Mouse (Mus musculus) lung, postnatal 0 days (tissue): Measurements from ENCODE around the gene Fgg. TPM values are rescaled to one million over a fixed set of nuclear protein-coding genes. Genes with fewer than 3 reads are reported as not detected.

Experiments used
- ATAC-seq: fragments of 200-750 bp; cut with Nextera tagmentation; 2 replicates; pipeline ENCODE4 v1.8.0; 2017; ENCODE audit warnings: moderate library complexity
- DNase-seq: peaks from one replicate; pipeline ENCODE4 v3.0.0-alpha.2; 2016; ENCODE audit warnings: low spot score
- H3K27ac ChIP-seq: fragments of 300-500 bp; sonication (generic); 2 replicates; pipeline ENCODE4 v1.5.1; 2014; ENCODE audit warnings: antibody characterized with exemption, mild to moderate bottlenecking, low read length, mixed read lengths
- H3K27me3 ChIP-seq: fragments of 300-500 bp; sonication (generic); replicated peaks from 2 replicates; pipeline ENCODE4 v1.6.1; 2014; ENCODE audit warnings: low read length, mixed read lengths; ENCODE audit not compliant: insufficient read depth
- H3K36me3 ChIP-seq: fragments of 300-500 bp; sonication (generic); 2 replicates; pipeline ENCODE4 v1.6.1; 2014; ENCODE audit warnings: low read length, mixed read lengths; ENCODE audit not compliant: insufficient read depth
- H3K4me1 ChIP-seq: fragments of 300-500 bp; sonication (generic); 2 replicates; pipeline ENCODE4 v1.6.1; 2014; ENCODE audit warnings: antibody characterized with exemption, low read depth, low read length, mixed read lengths; ENCODE audit not compliant: insufficient read depth
- H3K4me2 ChIP-seq: fragments of 300-500 bp; sonication (generic); replicated peaks from 2 replicates; pipeline ENCODE4 v1.6.1; 2014; ENCODE audit warnings: low read depth, mild to moderate bottlenecking, low read length, moderate library complexity, mixed read lengths
- H3K4me3 ChIP-seq: fragments of 300-500 bp; sonication (generic); 2 replicates; pipeline ENCODE4 v1.5.1; 2014; ENCODE audit warnings: low read depth, low read length
- H3K9ac ChIP-seq: fragments of 300-500 bp; sonication (generic); replicated peaks from 2 replicates; pipeline ENCODE4 v1.6.1; 2014; ENCODE audit warnings: low read depth, mild to moderate bottlenecking
- H3K9me3 ChIP-seq: fragments of 300-500 bp; sonication (generic); 2 replicates; pipeline ENCODE4 v1.6.1; 2016; ENCODE audit warnings: low read length, mixed read lengths
- CTCF ChIP-seq: IDR thresholded peaks from 2 replicates; pipeline ENCODE4 v1.5.1; 2016; ENCODE audit warnings: antibody characterized with exemption, mild to moderate bottlenecking
- EP300 ChIP-seq: IDR thresholded peaks from 2 replicates; pipeline ENCODE4 v1.6.1; 2016; ENCODE audit warnings: antibody characterized with exemption, mild to moderate bottlenecking, control low read depth
- WGBS: fragments of 180-500 bp; shearing (Covaris S2); extraction: QIAGEN DNeasy Blood & Tissue Kit; methylation state at CpG from one replicate; pipeline ENCODE4 v1.1.7; 2014; 5-methylcytosine and 5-hydroxymethylcytosine counted together
- polyA plus RNA-seq: library from polyadenylated mRNA; unstranded; fragments of >200 nt; fragmentation: Nextera tagmentation; extraction: Ambion mirVana; gene quantifications from 2 replicates; pipeline ENCODE4 v1.2.1, GENCODE M21; 2015

The Fgg gene
- polyA plus RNA-seq, 1 experiment from 2014 or later = 1.4 TPM

DNA sequence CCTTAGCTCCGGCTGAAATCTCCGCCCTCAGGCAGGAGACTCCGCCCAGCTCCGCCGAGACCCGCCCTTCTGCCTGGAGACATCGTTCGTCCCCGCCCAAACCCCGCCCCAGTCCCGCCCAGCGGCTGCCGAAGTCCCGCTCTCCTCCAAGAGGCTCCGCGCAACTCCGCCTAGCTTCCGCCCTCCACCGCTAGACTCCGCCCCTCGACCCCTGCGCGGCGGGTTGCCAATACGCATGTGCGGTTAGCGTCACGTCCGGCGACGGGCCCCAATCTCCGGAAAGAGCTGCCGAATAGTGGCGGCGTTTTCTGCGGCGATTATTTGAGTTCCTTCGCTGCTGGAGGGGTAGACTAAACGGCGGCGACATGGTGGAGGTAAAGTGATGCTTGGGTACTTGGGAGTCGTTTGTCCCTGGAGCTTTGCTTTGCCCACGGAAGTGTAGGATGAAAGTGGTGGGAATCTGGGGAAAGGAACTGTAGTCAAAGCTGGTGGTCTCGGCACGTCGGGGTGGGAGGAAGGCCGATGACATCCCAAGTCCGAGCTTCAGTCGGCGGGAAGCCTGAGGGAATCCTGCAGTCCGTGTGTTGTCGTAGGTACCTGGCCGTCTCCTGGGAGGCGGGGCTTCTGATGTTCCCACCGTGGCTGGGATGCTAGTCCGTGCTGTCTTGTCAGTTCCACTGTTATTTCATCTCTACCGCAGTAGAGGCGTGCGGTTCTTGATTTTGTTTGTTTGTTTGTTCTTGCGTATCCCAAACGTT, 47.9 kb downstream of the Fgg start, which contains the start of gene Plrg1:
Gene Plrg1 (plus strand): TSS at position 242 of the 758 bp plus-strand sequence.
- TF ChIP-seq EP300 (no peak), CTCF (peak; percentile 27; the same call in 1 of the 2 replicates)
- Histone ChIP-seq H3K27me3 (no peaks in the 10 kb centered on the region), H3K4me2 (peak within 1 kb of the TSS; percentile 79), H3K4me3 (peak within 1 kb of the TSS; percentile 82), H3K9me3 (no peaks in the 10 kb centered on the region), H3K9ac (peak within 1 kb of the TSS; percentile 79), H3K36me3 (peaks cover 19% of the 10 kb centered on the region; the same call in 1 of the 2 replicates), H3K27ac (peak within 1 kb of the TSS; percentile 65), H3K4me1 (peaks cover 7% of the 10 kb centered on the region; the same call in 1 of the 2 replicates)
- 1% methylated on average over 60 of the region's 61 CpGs for WGBS
- peak; percentile 99 for ATAC-seq
- peak; percentile 98 for DNase-seq

DNA sequence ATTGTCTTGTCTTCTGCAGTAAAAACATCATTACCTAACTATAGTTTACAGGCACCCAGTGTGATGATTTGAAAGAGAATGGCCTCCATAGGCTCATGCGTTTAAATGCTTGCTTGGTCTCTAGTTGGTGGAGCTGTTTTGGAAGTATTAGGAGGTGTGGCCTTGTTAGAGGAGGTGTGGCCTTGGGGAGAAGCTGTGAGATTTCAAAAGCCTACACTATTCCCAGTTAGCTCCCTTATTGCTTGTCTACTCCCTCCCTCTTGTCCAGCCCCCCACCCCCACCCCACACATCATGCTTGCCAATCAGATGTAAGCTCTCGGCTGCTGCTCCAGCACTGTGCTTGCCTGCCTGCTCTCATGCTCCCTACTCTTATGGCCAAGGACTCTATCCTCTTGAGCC, 49.5 kb downstream of the Fgg start:
- Histone ChIP-seq H3K9ac (no peak overlapping the region), H3K36me3 (peaks cover 25% of the 10 kb centered on the region; the same call in 1 of the 2 replicates), H3K4me1 (peaks cover 7% of the 10 kb centered on the region; the same call in 1 of the 2 replicates), H3K4me2 (no peak overlapping the region), H3K27ac (no peak overlapping the region), H3K27me3 (no peaks in the 10 kb centered on the region), H3K4me3 (no peak overlapping the region), H3K9me3 (no peaks in the 10 kb centered on the region)
- TF ChIP-seq EP300 (no peak), CTCF (no peak)
- no peak for DNase-seq
- WGBS = 85% methylated on average over 2 of the region's 2 CpGs
- no peak for ATAC-seq

Other genes with a start within 250 kb of the Fgg start
- gene Rbm46, start 131.2 kb upstream of the Fgg start, polyA plus RNA-seq = 5.9 and 7.6 TPM in 2 replicates
- gene Lrat, start 103.8 kb upstream of the Fgg start, polyA plus RNA-seq = 0.48 and 0.64 TPM in 2 replicates
- gene Fga, start 18.4 kb downstream of the Fgg start, polyA plus RNA-seq = 0.50 and 0.52 TPM in 2 replicates
- gene Fgb, start 42.1 kb downstream of the Fgg start, polyA plus RNA-seq = 0.25 and 0.31 TPM in 2 replicates
- gene Plrg1, start 47.8 kb downstream of the Fgg start, polyA plus RNA-seq = 54.5 and 57.8 TPM in 2 replicates
- gene Dchs2, start 120.2 kb downstream of the Fgg start, polyA plus RNA-seq = 0.19 and 0.20 TPM in 2 replicates